Mouse (Mus musculus) spleen, postnatal 10 days (tissue): ENCODE results near the gene Tshz3.

Experiments used
- DNase-seq, 2 experiments: peaks; one replicate each; pipeline ENCODE4 v3.0.0; 2021 to 2022; ENCODE audit warnings: low spot score in 2 of 2

Gene Tshz3

DNA sequence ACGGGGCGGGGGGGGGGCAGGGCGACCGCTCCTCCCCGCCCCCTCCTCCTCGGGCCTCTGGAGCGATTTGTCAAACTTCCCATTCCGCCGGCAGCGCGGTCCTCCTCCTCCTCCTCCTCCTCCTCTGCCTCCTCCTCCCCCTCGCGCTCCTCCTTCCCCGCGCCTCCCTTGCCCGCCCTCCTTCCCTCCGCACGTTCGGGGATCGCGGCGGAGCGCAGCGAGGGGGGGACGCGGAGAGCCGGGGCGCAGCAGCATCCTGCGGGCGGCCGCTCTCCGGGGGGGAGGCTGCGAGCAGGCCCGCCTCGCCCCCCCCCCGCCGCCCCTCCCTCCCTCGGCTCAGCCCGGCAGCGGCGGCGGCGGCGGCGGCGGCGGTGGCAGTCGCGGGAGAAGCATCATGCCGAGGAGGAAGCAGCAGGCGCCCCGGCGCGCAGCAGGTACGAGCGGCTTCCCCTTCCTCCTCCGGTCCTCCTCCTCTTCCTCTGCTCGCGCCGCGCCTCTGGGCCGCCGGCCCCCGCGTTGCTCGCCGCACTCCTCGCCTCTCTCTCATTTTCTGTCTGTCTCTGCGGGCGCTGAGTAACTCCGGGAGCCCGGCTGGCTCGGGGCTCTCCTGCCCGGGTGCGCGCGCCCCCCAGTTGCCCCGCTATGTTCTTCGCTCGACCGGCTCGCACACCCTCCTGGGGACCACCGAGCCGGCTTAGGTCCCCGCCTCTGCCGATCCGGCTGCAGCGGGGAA, at the start of gene Tshz3:
Tshz3 (plus strand) TSS at position 263 of the 733 bp plus-strand sequence.
- peak in 1 of 2 experiments; percentile 29 for DNase-seq

DNA sequence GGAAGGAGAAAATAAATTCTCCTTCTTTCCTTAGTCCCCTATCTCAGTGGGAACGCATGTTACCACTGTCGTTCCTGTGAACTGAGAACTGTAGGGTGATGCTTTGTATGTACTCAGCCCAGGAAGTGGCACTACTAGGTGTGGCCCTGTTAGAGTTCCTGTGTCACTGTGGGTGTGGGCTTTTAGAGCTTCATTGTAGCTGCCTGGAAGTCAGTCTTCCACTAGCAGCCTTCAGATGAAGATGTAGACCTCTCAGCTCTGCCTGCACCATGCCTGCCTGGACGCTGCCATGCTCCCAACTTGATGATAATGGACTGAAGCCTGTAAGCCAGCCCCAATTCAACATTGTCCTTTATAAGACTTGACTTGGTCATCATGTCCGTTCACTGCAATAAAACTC, 42.0 kb upstream of the Tshz3 start:
- DNase-seq: no peak

GRCm38 (mm10) chr7:36656401-36656800, 41.5 kb upstream of the Tshz3 start:
- no peak for DNase-seq

DNA sequence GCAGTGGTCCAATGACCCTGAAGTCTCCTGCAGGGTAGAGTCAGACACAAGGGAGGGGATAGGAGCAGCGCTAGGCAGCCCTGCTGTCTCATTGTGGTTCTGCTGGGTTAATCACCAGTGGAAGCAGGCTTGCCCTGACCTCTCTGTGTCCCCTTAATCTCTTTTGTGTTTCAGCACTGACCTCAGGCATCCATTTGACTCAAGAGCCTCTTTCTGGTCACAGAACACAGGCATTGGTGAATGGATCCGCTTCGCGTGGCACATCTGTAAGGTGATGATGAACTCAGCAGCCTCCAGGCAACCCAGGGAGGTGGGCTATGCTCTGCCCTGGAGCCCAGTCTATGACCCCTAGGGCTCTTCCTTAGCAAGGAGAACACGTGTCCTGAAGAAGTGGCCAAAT, 39.6 kb upstream of the Tshz3 start:
- no peak for DNase-seq

- DNase-seq: no peak
These were observed 38.7 kb upstream of the Tshz3 start for GRCm38 (mm10) chr7:36659265-36659664.

DNA sequence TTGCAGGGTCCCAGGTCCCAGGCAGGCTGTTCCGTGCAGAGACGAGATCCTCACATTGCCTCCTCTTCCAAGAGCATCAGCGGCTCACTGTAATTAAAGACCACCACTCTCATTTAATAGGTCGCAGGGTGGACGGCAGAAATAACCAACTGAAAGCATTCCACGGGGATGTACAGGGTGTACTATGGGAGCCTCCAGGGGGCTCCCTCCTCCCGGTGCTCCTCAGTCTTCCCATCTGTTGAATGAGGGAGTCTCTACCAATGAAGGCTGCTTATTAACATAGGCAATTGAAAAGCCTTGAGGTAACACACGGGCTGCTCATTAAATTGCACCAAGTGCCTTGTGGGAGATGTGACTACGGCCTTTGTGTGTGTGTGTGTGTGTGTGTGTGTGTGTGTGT, 37.3 kb upstream of the Tshz3 start:
- no peak for DNase-seq

DNA sequence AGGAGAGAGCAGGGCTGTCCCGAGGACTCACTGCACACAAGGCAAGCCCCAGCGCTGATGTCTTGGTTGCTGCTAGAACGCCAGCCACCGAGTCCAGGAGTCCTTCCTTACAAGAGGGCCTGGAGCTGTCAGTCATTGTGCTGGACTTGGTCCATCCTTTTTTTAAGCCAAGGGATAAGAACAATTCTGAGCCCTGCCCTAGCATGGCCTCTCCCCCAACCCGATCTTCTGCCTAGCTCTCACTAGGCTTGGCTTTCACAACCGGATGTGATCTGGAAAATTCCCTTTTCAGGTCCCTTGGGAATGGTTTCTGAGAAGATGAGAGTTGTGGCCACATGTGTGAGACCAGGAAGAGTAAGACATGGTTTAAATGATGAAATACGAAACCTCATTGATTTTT, 34.5 kb upstream of the Tshz3 start:
- DNase-seq: no peak

DNA sequence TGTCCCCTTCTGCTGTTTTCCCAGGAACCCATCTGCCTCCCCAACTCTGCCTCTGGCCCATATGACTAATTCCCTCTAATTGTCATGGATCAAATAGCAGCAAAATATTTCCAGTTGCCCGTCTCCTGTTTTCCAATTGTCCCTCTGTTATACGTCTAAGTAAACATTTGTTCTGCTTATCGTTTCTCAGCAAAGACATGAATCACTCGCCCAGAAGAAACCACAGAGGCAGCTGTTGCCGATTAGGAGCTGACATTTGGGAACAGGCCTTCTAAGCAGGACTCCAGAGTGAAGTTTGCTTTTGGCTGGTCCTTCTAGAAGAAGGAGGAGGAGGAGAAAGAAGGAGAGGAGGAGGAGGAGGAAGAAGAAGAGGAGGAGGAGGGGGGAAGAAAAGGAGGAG, 30.2 kb upstream of the Tshz3 start:
- DNase-seq: no peak

DNA sequence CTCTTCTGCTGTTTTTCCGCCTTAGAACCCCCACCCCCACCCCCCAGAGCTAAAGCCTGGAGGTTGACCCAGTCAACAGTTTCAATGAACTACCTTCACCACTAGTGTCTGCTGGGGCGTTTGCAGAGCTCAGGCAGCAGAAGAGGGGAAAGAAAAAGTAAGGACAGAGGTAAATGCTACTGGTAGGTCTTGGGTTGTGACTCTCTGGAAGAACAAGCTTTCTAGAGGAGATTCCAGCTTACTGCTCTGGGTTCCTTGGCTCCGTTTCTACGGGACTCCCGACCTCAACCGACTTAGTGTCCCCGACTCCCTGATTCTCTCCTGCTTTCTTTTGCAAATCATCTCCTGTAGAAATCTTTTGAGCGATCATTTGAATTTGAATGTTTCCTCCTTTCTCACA, 19.9 kb upstream of the Tshz3 start:
- no peak for DNase-seq

GRCm38 (mm10) chr7:36678510-36678909, 19.4 kb upstream of the Tshz3 start:
- no peak for DNase-seq

- no peak for DNase-seq
These were observed 18.8 kb upstream of the Tshz3 start for GRCm38 (mm10) chr7:36679031-36679618.

DNA sequence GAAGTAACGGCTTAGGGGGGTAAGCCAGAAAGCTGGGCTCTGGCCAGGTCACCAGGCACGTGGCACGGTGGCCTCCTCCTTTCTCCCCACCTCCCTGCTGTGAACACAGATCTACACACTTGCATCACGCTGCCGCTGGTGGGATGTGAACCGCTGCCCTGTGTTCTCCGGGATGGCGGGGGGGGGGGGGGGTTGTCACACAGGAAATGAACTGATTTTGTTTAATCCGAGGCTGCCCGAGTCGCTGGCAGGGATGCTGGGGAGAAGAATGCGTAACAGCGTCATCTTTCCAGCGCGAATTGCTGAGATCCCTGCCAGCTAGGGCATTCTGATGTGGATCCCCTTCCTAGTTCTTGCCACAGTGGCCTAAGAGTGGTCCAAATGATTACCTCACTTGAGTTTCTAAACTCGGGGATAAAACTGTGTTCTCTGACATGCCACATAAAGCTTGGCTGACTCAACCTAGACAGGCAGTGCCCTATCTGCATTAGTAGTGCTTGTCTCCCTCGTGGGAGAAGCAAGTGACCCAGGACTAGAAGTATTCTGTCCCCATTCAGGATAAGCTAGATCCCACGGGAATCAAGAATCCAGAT, 18.0 kb upstream of the Tshz3 start:
- no peak for DNase-seq

GRCm38 (mm10) chr7:36687508-36687907, 10.4 kb upstream of the Tshz3 start:
- DNase-seq: no peak

DNA sequence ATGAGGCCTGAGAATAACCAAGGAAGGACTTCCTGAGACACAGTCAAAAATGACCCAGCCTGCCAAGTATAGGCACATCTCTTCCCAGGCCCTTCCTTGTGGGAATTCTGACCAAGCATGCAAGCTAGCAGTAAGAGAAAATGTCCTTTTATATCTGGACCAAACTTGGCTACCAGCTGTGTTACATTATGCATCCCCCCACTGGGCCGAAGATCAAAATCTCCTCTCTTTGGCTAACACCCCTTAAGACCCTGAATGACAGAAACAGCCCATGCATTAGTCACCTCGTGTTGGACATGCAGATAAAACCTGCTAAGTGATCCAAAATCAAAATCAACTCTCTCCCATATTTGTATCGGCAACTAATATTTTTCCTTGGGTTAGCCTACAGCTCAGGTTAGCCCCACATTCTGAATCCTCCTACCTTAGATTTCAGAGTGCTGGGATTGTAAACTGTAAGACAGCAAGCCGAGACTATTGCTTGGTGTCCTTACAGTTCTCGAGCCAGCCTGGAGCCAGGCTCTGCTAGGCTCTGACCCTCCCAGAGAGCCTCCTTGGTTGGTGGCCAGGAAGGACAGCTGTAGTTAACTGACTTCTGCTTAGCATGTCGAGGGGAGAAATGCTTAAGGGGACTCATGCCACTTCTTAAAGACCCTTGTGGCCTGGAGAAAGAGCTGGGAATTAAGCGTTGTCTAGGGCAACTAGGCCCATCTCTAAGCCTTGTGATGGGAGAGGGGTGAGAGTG, 8.7 kb upstream of the Tshz3 start:
- no peak for DNase-seq

DNA sequence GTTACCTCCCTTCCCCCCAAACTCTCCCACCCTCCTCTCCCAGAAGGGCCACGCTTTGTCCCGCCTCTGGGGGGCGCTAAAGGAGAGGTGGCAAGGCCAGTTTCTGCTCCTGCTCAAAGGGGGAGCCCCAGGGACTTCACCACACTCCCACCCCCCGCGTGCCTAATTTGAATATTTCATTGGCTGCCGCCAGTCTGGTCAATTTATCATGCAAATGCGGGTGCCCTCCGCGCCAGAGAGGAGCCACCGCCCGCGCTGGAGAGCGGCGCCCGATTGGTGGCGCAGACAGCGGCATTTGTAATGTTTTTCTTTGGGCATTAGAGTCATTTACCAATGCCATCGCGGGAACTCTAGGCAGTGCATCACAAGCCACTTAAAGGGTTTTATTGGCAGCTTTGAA, 7.4 kb upstream of the Tshz3 start:
- DNase-seq: peak in 1 of 2 experiments; percentile 30

- no peak for DNase-seq
These were observed 6.3 kb upstream of the Tshz3 start for GRCm38 (mm10) chr7:36691617-36692016.

- no peak for DNase-seq
These were observed 5.5 kb upstream of the Tshz3 start for GRCm38 (mm10) chr7:36692381-36692780.

GRCm38 (mm10) chr7:36693081-36693480, 4.8 kb upstream of the Tshz3 start:
- no peak for DNase-seq

GRCm38 (mm10) chr7:36694642-36695191, 3.2 kb upstream of the Tshz3 start:
- DNase-seq: no peak

GRCm38 (mm10) chr7:36695276-36695675, 2.6 kb upstream of the Tshz3 start:
- no peak for DNase-seq

DNA sequence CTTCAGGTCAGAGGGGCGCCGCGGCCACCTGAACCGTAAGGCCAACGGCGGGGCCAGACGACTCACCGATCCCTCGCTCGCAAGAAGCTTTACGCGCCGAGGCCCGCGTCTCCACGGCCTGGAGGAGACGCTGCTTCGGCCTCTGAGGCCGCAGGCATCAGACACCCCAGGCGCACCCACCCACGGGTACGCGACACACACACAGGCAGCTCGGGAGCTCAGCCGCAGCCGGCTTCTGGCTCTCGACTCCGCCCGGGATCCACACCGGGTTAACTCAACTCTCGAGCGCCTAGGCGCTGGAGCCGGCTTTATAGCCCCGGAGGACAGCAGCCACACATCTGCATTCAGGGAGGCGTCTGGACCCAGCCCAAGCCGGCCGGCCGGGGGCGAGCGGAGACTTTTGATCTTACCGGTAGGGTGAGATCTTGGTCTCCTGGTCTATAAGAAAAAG, 2.1 kb upstream of the Tshz3 start:
- DNase-seq: peak in 1 of 2 experiments; percentile 23
